Mouse (Mus musculus) liver, postnatal 0 days (tissue): ENCODE results near the gene Ncbp3.

ENCODE experiments used
- CTCF ChIP-seq: sonication (generic); IDR thresholded peaks from 2 replicates; pipeline ENCODE4 v1.5.1; 2016; ENCODE audit warnings: antibody characterized with exemption, low read depth
- EP300 ChIP-seq: IDR thresholded peaks from 2 replicates; pipeline ENCODE4 v1.6.1; 2016; ENCODE audit warnings: antibody characterized with exemption, low read depth, mild to moderate bottlenecking

GRCm38 (mm10) chr11:73008826-73009225 is 38.8 kb upstream of the Ncbp3 start:
- TF ChIP-seq CTCF (no peak), EP300 (no peak)
